Mouse (Mus musculus) bone marrow, adult 2 months (tissue): ENCODE data around the gene Gp1ba. TPM values are rescaled to one million over a fixed set of nuclear protein-coding genes. Genes with fewer than 3 reads are reported as not detected.

Experiments
- H3K27ac ChIP-seq: fragments of 200-500 bp; 2 replicates; pipeline ENCODE4 v1.5.1; 2012; ENCODE audit warnings: low read depth, mild to moderate bottlenecking, control low read depth, inconsistent platforms, low read length; ENCODE audit not compliant: control insufficient read depth, poor library complexity, insufficient read depth
- H3K4me1 ChIP-seq: fragments of 200-500 bp; 2 replicates; pipeline ENCODE4 v1.6.1; 2011; ENCODE audit warnings: low read length; ENCODE audit not compliant: control insufficient read depth, insufficient read depth
- H3K4me3 ChIP-seq: fragments of 200-500 bp; replicated peaks from 2 replicates; pipeline ENCODE3; 2011; ENCODE audit warnings: mild to moderate bottlenecking, low read depth, low read length, control low read depth; ENCODE audit not compliant: control insufficient read depth
- CTCF ChIP-seq: fragments of 200-500 bp; IDR thresholded peaks from 2 replicates; pipeline ENCODE4 v1.5.1; 2011; ENCODE audit warnings: low read length, control low read depth; ENCODE audit not compliant: control insufficient read depth, insufficient read depth
- POLR2A ChIP-seq: fragments of 200-500 bp; IDR thresholded peaks from 2 replicates; pipeline ENCODE4 v1.6.1; 2011; ENCODE audit warnings: low read depth, mild to moderate bottlenecking, control low read depth, low read length, borderline replicate concordance; ENCODE audit not compliant: control insufficient read depth
- WGBS: fragments of 180-500 bp; shearing (Covaris S2); methylation state at CpG from one replicate; pipeline ENCODE4 v1.1.7; 2018; 5-methylcytosine and 5-hydroxymethylcytosine counted together
- polyA plus RNA-seq: library from polyadenylated mRNA; stranded (reverse); fragments of >200 nt; gene quantifications from 2 replicates; pipeline ENCODE4 v1.2.4, GENCODE M21; 2011; ENCODE audit warnings: low replicate concordance; ENCODE audit not compliant: missing spikeins, insufficient read depth, insufficient read length

Gene Gp1ba
- polyA plus RNA-seq, 1 experiment, result 28.3 TPM

DNA sequence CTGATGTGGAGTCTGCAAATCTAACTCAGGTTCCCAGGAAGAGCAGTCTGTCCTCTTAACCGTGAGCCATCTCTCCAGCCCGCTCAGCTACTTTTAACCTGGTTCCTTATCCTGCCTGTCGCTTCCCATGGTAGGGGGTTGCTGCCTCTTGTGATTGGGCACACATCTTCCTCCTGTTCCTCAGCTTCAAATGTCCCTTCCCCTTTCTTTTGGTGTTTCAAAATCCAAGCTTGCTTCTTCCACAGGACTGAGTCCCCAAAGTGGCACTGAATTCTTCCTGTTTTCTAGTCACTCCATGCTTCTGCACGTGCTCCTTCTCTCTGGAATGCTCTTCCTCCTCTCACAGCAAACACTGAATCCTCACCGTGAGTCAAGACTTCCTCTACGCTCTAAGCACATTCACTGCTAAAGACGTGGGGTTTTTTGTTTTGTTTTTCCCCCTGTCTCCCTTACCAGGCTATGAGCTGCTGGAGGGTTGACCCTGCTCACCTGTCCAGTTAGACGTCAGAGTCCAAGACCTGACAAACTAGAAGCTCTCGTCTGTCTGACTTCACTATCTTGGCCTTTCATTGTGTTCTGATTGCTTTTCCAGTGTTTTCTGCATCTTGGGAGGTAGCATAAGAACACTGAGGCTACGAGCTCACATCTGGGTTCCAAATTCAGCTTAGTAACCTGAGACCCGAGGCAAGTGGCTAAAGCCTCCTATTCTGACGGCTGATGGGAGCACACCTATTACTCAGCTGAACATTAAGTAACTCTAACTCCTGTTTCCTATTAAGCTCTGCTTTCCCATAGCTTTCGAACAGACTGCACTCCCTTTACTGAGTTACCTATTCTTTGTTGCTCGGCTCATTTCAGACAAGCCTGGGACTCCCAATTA lies 28.6 kb downstream of the Gp1ba start:
- H3K4me3 ChIP-seq, result no peak overlapping the region
- TF ChIP-seq CTCF (no peak), POLR2A (no peak)
- no peaks in the 10 kb centered on the region; the same call in 1 of the 2 replicates for H3K4me1 ChIP-seq
- peak overlapping the region; percentile 30; the same call in 1 of the 2 replicates for H3K27ac ChIP-seq
- 54% methylated on average over 14 of the region's 14 CpGs for WGBS

GRCm38 (mm10) chr11:70668335-70668770 lies 29.4 kb downstream of the Gp1ba start:
- no peak for TF ChIP-seq POLR2A
- no peak for TF ChIP-seq CTCF
- Histone ChIP-seq H3K4me1 (no peaks in the 10 kb centered on the region; the same call in 1 of the 2 replicates), H3K4me3 (peak overlapping the region; percentile 84), H3K27ac (peak overlapping the region; percentile 68)
- under 1% methylated on average over 15 of the region's 15 CpGs for WGBS

- Histone ChIP-seq H3K4me1 (no peaks in the 10 kb centered on the region; the same call in 1 of the 2 replicates), H3K4me3 (peak within 1 kb of the TSS; percentile 84), H3K27ac (peak within 1 kb of the TSS; percentile 95)
- WGBS, result under 1% methylated on average over 44 of the region's 44 CpGs
- TF ChIP-seq CTCF, result peak; percentile 21; the same call in 1 of the 2 replicates
- TF ChIP-seq POLR2A, result peak; percentile 78; the same call in 1 of the 2 replicates
These were observed 30.0 kb downstream of the Gp1ba start, which contains the start of gene Spag7 for GRCm38 (mm10) chr11:70668771-70669505. Gene Spag7 (minus strand): TSS chr11:70669416.

DNA sequence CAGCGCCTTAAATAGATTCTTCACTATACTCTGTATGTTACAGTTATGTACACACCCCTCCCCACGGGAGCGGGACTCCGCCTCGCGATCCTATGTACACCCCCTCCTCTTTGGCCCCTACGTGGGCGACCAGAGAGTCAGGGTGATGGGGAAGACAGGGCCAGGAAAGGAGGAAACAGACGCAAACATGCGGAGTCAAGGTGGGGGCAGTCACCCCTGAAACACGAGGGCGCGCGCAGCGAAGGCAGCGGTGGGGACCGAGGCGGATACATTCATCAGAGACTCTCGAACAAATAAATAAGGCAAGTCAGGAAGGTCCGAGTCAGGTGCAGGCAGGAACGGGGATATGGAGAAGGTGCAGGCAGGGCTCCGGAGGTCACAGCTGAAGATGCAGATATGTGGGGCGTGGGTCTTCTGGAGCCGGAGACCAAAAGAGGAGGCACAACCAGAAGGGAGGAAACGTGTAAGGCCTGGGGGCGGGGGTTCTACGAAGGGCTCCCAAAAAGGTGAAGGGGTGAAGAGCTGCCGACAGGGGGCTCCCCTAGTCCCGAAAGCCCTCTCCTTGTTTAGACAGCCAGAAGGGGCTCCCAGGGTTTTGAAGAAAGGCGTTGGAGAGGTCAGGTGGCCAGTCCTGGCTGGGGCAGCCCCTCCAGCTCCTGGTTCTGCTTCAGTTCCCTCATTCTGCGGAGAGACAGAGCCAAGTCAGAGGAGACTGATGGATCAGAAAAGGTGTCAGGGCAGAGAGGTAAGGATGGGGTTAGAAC lies 30.8 kb downstream of the Gp1ba start:
- H3K27ac ChIP-seq, result peak overlapping the region; percentile 95
- H3K4me3 ChIP-seq, result peak overlapping the region; percentile 84
- TF ChIP-seq CTCF (peak; percentile 23; the same call in 1 of the 2 replicates), POLR2A (no peak)
- WGBS, result under 1% methylated on average over 31 of the region's 31 CpGs
- H3K4me1 ChIP-seq, result no peaks in the 10 kb centered on the region; the same call in 1 of the 2 replicates

- Histone ChIP-seq H3K4me3 (no peak overlapping the region), H3K4me1 (no peaks in the 10 kb centered on the region; the same call in 1 of the 2 replicates), H3K27ac (no peak overlapping the region)
- 80% methylated on average over 14 of the region's 14 CpGs for WGBS
- no peak for TF ChIP-seq POLR2A
- TF ChIP-seq CTCF, result no peak
These were observed 31.6 kb downstream of the Gp1ba start for GRCm38 (mm10) chr11:70670483-70670882.

DNA sequence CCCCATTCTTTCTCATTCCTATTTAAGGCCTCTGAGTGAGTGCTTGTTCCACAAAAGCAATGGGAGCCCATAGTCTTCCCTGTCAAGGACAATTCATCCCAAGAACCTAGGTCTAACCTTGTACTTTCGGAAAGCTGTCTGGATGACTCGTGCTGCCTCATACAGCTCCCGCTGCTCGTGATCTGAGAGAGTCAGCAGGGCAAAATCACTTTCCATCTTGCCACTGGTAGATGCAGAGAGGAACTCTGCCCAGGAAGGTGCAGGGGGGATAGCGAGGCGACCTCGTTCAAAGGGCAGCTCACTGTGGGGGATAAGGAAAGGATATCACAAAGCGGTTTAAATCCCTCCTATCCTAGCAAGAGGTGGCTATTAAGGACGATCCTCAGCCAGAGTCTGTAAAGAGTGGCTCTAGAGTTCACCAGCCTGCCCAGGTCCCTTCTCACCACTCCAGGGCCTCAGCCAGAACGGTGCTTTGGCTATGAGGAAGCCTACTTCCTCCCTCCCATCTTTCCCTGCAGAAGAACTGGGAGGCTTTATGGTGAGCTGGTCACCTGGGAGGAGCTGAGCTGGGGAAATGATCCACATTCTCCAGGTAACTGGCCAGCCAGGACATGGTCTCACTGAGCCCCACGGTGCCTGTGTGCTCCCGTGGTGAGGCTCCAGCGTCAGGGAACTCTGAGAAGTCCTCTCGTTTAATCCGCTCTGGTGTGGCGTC lies 32.6 kb downstream of the Gp1ba start:
- Histone ChIP-seq H3K4me1 (no peaks in the 10 kb centered on the region; the same call in 1 of the 2 replicates), H3K4me3 (no peak overlapping the region), H3K27ac (no peak overlapping the region)
- WGBS, result 86% methylated on average over 16 of the region's 16 CpGs
- no peak for TF ChIP-seq CTCF
- no peak for TF ChIP-seq POLR2A

- TF ChIP-seq POLR2A (no peak), CTCF (no peak)
- WGBS, result 89% methylated on average over 6 of the region's 6 CpGs
- H3K4me3 ChIP-seq, result no peak overlapping the region
- no peak overlapping the region for H3K27ac ChIP-seq
- H3K4me1 ChIP-seq, result no peaks in the 10 kb centered on the region
These were observed 35.1 kb downstream of the Gp1ba start for GRCm38 (mm10) chr11:70674014-70674413.
